Mouse (Mus musculus) testis, adult 2 months (tissue): ENCODE results near the gene Zfp687. TPM values are rescaled to one million over a fixed set of nuclear protein-coding genes. Genes with fewer than 3 reads are reported as not detected.

Experiments used
- H3K27ac ChIP-seq: fragments of 200-500 bp; 2 replicates; pipeline ENCODE4 v1.5.1; 2012; ENCODE audit warnings: low read depth, low read length; ENCODE audit not compliant: control insufficient read depth, insufficient read depth
- H3K27me3 ChIP-seq: fragments of 200-500 bp; 2 replicates; pipeline ENCODE4 v1.6.1; 2012; ENCODE audit warnings: mild to moderate bottlenecking, low read length, moderate library complexity; ENCODE audit not compliant: control insufficient read depth, insufficient read depth
- H3K36me3 ChIP-seq: fragments of 200-500 bp; 2 replicates; pipeline ENCODE4 v1.6.1; 2012; ENCODE audit warnings: mild to moderate bottlenecking, low read length; ENCODE audit not compliant: control insufficient read depth, insufficient read depth
- H3K4me1 ChIP-seq: fragments of 200-500 bp; 2 replicates; pipeline ENCODE4 v1.6.1; 2012; ENCODE audit warnings: low read length; ENCODE audit not compliant: control insufficient read depth, insufficient read depth
- H3K4me3 ChIP-seq: fragments of 200-500 bp; 2 replicates; pipeline ENCODE4 v1.5.1; 2012; ENCODE audit warnings: low read depth, mild to moderate bottlenecking, low read length, moderate library complexity, mixed read lengths; ENCODE audit not compliant: control insufficient read depth
- CTCF ChIP-seq: fragments of 200-500 bp; IDR thresholded peaks from 2 replicates; pipeline ENCODE4 v1.5.1; 2012; ENCODE audit warnings: low read depth, mild to moderate bottlenecking, inconsistent platforms, low read length, moderate library complexity; ENCODE audit not compliant: control insufficient read depth, insufficient read depth, insufficient replicate concordance
- POLR2A ChIP-seq: fragments of 200-500 bp; IDR thresholded peaks from 2 replicates; pipeline ENCODE4 v1.6.1; 2012; ENCODE audit warnings: low read depth, mild to moderate bottlenecking, inconsistent platforms, low read length, moderate library complexity; ENCODE audit not compliant: control insufficient read depth
- polyA plus RNA-seq: library from polyadenylated mRNA; depleted of rRNA; stranded (reverse); fragments of >200 nt; gene quantifications from 2 replicates; pipeline ENCODE4 v1.2.3, GENCODE M21; 2012; rRNA removed

Zfp687 gene
- polyA plus RNA-seq, 1 experiment: 43.3 TPM

- H3K27me3 ChIP-seq: no peaks in the 10 kb centered on the region
- H3K27ac ChIP-seq: no peak overlapping the region
- H3K36me3 ChIP-seq: peaks cover 2% of the 10 kb centered on the region
- no peak overlapping the region for H3K4me3 ChIP-seq
- no peaks in the 10 kb centered on the region for H3K4me1 ChIP-seq
- TF ChIP-seq CTCF: no peak
- peak; percentile 10; the same call in 1 of the 2 replicates for TF ChIP-seq POLR2A
Observed at GRCm38 (mm10) chr3:94960322-94960721, 54.9 kb downstream of the Zfp687 start.

- Histone ChIP-seq H3K36me3 (peaks cover 2% of the 10 kb centered on the region), H3K4me3 (no peak overlapping the region), H3K27me3 (no peaks in the 10 kb centered on the region), H3K4me1 (peaks cover 3% of the 10 kb centered on the region), H3K27ac (no peak overlapping the region)
- no peak; the same call in 1 of the 2 replicates for TF ChIP-seq POLR2A
- TF ChIP-seq CTCF: no peak
Observed at GRCm38 (mm10) chr3:94959871-94960270, 55.4 kb downstream of the Zfp687 start.

- H3K27ac ChIP-seq: no peak overlapping the region
- H3K27me3 ChIP-seq: no peaks in the 10 kb centered on the region
Observed at GRCm38 (mm10) chr3:94958295-94958694, 57.0 kb downstream of the Zfp687 start.

More at GRCm38 (mm10) chr3:94958295-94958694, 57.0 kb downstream of the Zfp687 start:
- H3K36me3 ChIP-seq: peaks cover 2% of the 10 kb centered on the region
- H3K4me1 ChIP-seq: peaks cover 4% of the 10 kb centered on the region
- TF ChIP-seq CTCF (no peak), POLR2A (no peak)
- H3K4me3 ChIP-seq: no peak overlapping the region

Other genes starting within 250 kb of the Zfp687 start
- 12.6 and 17.4 TPM in 2 replicates for gene Cgn, start 229.0 kb downstream of the Zfp687 start, polyA plus RNA-seq
- 13.9 and 15.9 TPM in 2 replicates for gene Pogz, start 177.9 kb downstream of the Zfp687 start, polyA plus RNA-seq
- gene Psmb4, start 128.5 kb downstream of the Zfp687 start, polyA plus RNA-seq: 140 and 167 TPM in 2 replicates
- 19.4 and 24.6 TPM in 2 replicates for gene Selenbp1, start 82.4 kb downstream of the Zfp687 start, polyA plus RNA-seq
- gene Rfx5, start 61.4 kb downstream of the Zfp687 start, polyA plus RNA-seq: 12.1 and 13.6 TPM in 2 replicates
- gene Pi4kb, start 40.7 kb downstream of the Zfp687 start, polyA plus RNA-seq: 24.1 and 24.3 TPM in 2 replicates
- 209 and 219 TPM in 2 replicates for gene Psmd4, start 27.2 kb upstream of the Zfp687 start, polyA plus RNA-seq
- 14.4 and 17.8 TPM in 2 replicates for gene Pip5k1a, start 91.5 kb upstream of the Zfp687 start, polyA plus RNA-seq
- 31.8 and 32.6 TPM in 2 replicates for gene Vps72, start 95.6 kb upstream of the Zfp687 start, polyA plus RNA-seq
- 8.6 and 10.4 TPM in 2 replicates for gene Tmod4, start 109.0 kb upstream of the Zfp687 start, polyA plus RNA-seq
- 41.4 and 43.3 TPM in 2 replicates for gene Scnm1, start 118.6 kb upstream of the Zfp687 start, polyA plus RNA-seq
- 7.5 and 7.9 TPM in 2 replicates for gene Lysmd1, start 118.6 kb upstream of the Zfp687 start, polyA plus RNA-seq
- 0.81 and 0.82 TPM in 2 replicates for gene Tnfaip8l2, start 126.9 kb upstream of the Zfp687 start, polyA plus RNA-seq
- 31.3 and 38.5 TPM in 2 replicates for gene Sema6c, start 145.0 kb upstream of the Zfp687 start, polyA plus RNA-seq
- gene Gabpb2, start 202.5 kb upstream of the Zfp687 start, polyA plus RNA-seq: 5.2 and 5.6 TPM in 2 replicates
- gene Cdc42se1, start 213.3 kb upstream of the Zfp687 start, polyA plus RNA-seq: 95.8 and 99.6 TPM in 2 replicates
- gene Mllt11, start 216.7 kb upstream of the Zfp687 start, polyA plus RNA-seq: 744 and 839 TPM in 2 replicates
- gene Gm128, start 226.2 kb upstream of the Zfp687 start, polyA plus RNA-seq: 603 and 652 TPM in 2 replicates
- 1.9 and 2.0 TPM in 2 replicates for gene Bnipl, start 235.7 kb upstream of the Zfp687 start, polyA plus RNA-seq